Mouse (Mus musculus) right cerebral cortex, postnatal 10 days (tissue): Measurements from ENCODE around the gene Six6.

Source experiments
- DNase-seq, 2 experiments: peaks; one replicate each; pipeline ENCODE4 v3.0.0; 2021; ENCODE audit warnings: low spot score in 2 of 2

The Six6 gene

GRCm38 (mm10) chr12:72957829-72958424, 18.2 kb downstream of the Six6 start:
- no peak for DNase-seq

DNA sequence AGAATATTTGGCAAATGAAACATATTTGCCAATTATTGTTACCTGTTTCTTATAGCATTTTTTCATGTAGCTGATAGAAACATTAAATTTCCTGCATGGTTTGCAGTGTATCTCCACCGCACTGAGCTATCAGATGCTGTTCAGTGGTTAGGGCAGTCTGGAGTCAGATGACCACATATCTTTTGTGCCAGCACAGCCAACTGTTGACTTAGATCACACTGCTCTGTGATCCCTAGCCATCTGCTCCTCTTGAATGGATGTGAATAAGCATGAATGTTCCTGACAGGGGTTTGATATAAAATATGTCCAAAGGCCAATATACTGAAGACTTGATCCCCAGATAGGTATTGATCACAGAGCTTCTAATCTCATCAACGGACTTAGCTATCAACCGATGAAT, 18.8 kb downstream of the Six6 start:
- DNase-seq: no peak

DNA sequence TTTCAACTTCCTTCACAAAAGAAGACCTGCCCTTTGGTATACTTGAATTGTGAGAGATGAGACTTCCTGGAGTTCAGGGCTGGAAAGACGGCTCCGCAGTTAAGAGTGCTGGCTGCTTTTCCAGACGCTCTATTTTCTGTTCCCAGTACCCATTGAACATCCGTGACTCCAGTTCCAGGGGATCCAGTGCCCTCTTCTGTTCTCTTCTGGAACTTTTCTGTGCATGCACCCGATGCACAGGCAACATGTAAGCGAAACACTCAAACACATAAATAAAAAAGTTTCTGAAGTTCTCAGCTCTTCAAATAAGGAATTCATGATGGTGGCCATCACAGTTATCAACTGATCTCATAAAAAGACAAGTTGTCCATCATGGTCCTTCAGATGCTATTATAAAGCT, 23.1 kb downstream of the Six6 start:
- no peak for DNase-seq

- DNase-seq: no peak
Measured at GRCm38 (mm10) chr12:72967541-72967940, 27.8 kb downstream of the Six6 start.

DNA sequence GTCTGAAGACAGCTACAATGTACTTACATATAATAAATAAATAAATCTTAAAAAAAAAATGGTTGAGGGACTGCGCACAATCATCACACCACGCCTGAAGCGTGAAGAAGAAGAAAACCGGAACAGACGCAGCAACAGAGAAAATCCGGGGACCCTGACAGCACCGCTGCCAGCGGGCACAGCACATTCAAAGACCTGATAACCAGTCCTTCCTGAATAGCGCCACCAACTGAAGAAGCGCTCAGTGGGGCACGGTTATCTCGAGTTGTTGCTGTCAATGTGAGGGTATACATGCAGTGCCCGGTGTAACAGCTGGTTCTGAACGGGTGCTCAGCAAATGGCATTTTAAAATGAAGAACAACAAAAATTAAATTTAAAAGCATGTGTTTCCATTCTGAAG, 30.9 kb downstream of the Six6 start:
- DNase-seq: no peak

DNA sequence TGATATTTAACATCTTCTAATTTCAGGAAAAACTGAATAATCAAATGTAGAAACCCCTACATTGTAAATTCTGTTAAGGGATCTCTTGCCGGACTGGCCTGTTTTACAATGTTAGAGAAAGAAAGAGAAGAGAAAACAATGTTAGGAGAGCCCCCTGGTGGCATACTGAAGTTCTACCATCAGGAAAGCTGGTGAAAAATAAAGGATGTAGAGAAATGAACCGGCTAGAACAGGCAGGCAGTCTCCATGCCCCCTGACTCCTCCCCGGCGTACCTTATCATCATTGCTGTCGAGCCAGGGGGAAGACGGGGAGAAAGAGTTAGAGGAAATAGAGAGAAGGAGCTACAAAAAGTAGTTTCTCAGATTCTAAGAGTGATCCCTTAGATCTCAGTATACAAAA, 33.5 kb downstream of the Six6 start:
- peak; percentile 44 to 68 for DNase-seq

DNA sequence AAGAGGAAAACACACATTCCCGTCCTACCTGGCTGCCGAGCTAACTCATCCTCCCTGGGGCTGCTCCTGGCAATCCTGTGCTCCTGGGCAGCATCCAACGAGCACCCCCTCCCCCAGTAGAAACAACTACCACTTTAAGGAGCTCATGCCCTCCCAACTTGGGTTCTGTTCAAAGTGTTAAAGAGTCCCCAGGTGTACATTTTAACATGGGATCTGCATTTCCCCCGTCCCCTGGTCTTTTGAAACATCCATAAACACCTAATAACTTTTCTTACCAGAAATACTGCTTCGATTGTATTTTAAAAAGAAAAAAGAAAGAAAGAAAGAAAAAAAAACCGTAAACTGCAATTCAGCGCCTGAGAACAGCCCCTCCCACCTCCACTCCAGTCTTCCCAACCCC, 36.5 kb downstream of the Six6 start:
- DNase-seq: no peak

DNA sequence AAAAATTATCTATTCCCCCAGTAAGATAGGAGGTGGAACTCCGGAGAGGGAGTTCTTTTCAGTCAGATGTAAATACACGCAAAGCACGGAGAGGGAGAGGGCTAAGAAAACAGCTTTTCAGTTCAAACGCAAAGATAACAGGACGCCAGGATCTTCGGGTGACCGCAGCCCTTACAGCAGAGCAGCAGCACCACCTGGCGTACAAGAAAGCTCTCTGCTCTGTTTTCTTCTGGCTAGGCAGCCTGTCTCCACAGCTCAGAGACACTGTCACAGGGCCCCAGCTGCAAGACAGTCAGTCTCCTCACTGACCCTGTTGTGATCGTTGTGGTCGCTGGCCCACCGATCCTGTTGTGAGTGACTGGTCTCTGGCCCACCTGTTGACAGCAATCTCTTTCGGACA, 37.0 kb downstream of the Six6 start:
- peak; percentile 68 to 78 for DNase-seq

GRCm38 (mm10) chr12:72977851-72978250, 38.2 kb downstream of the Six6 start:
- DNase-seq: no peak

- no peak for DNase-seq
Measured at GRCm38 (mm10) chr12:72979236-72979635, 39.5 kb downstream of the Six6 start.

DNA sequence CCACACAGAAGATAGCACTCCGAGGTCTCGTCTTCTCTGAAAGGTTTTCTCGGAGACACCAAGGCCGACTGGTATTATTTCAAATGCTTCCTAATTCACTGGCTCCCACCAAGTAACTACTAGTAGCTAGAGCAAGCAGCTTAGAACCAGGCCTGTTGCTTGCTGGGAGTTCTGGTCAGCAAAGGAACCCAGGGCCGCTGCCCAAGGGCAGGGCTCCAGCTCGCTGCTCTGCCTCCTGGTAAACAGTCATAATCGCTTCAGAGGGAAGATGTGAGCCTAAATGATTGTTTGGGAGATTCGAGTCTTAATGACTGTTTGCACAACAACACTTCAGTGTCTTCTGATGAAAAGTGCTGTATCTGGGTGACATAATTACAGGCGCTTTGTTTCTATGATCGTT, 42.9 kb downstream of the Six6 start:
- DNase-seq: no peak

DNA sequence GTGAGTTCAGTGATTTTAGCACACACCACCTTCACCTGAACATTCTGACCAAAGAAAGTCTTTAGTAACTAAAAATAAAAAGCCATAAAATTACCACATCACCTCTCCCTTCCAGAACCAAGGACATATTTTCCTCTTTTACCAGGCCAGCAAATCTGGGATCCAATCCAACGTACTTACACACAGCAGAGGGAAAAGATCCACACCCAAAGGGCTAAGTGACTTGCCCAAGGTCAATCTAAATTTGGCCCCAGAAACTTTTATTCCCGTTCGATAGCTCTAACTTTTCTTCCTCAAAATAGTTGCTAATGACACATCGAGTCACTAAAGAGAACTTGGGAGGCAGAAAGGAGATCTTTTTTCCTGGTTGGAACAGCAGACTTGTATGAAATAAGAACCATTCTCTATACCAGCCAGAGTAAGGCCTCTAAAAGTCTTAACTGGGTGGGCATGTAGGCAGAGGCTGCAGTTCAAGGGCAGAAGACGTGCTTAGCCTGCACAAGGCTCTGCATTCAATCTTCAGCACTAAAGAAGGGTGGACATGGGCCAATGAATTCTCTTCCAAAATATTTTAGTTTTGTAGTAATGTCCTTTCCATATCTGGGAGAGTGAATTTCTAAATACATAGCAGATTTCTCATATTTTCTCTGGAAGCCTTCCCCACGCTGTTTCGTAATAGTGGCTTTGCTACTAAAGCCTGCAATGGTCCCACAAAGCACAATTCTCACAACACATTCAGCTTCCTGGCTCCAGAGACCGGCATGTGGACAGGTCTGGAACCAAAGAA, 43.6 kb downstream of the Six6 start:
- no peak for DNase-seq
